Mouse (Mus musculus): ENCODE measurements at regions not wholly inside any gene's neighbourhood (a gene's known extent, or its start where the extent isn't known, plus 50 kb on each side); places are given as distances from the start of the nearest gene placed in this dataset.

DNA sequence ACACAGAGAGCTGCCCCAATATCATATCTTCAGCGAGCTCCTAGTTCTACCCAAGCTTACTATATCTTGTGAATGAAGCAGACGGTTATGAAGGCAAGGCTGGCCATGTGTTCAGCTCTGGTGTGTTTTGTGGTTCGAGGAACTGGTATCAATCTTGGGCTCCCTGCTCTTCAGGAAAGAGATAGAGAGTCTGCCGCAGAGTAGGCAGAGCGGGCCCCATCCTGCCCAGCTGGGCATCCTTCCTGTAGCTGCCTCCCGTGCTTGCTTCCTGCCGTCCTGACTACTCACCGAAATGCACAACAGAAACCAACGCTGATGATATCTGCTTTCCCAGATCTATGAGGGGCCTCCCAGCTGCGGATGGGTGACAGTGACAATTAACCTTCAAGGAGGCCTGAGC, 60.3 kb downstream of the Snrpe start:
- in situ Hi-C loops (cut with MboI, MseI): loop anchor here (25.0 kb wide), 1 partner anchor 1463 kb away; no protein-coding TSS in a partner anchor

DNA sequence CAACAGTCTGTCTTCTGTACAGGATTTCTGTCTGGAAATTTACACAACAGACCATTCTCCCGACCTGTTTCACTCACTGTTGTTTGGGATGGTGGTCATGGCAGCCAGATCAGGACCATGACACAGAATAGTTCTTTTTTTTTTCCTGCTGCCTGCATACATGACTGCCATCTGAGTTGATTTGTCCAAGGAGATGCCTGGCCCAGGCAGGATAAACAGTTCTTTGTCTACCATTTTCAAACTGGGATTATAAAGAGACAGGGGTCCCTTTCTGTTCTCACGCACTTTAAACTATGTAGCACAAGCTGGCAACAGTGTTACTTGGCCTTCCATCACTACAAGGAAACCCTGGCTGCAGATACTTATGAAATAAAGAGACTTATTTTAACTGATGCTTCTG, 61.1 kb downstream of the Snrpe start:
- in situ Hi-C loops (cut with MboI, MseI): loop anchor here (25.0 kb wide), 1 partner anchor 1462 kb away; no protein-coding TSS in a partner anchor

DNA sequence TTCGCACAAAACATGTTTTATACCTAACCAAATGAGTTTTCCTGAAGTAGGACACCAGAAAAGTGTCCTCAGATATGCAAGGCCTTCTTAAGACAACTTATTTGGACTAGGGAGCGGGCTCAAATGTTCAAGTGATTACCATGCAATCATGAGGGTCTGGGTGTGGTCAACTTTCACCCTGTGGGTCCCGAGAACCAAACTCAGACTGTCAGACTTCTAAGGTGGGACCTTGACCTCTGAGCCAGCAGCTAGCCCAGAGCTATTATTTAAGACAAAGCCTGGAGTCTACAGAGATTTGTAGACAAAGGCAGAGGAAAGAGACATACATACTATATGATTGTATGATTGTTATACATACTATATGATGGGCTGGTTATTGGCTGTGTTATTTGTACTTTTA, 62.5 kb downstream of the Snrpe start:
- in situ Hi-C loops (cut with MboI, MseI): loop anchor here (25.0 kb wide), 1 partner anchor 1460 kb away; no protein-coding TSS in a partner anchor

DNA sequence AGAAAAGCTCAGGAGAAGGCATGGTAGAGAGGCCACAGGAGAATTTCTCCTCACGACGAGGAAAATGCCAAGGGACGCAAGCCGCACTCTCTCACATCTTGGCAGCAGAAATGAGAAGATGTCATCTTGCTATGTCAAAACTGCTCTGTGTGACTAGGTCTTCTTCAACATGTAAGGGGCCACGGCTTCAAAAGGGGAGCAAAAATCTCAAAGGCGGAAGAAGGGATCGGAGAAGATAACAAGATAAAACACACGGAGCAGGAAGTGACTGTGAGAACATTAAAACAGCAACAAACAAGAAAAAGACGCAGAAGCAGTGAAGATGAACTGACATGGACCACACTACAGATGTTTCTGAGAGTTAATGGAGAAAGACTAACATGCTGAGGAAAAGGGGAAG, 65.1 kb downstream of the Snrpe start:
- in situ Hi-C loops (cut with MboI, MseI): loop anchor here (25.0 kb wide), 1 partner anchor 1458 kb away; no protein-coding TSS in a partner anchor

DNA sequence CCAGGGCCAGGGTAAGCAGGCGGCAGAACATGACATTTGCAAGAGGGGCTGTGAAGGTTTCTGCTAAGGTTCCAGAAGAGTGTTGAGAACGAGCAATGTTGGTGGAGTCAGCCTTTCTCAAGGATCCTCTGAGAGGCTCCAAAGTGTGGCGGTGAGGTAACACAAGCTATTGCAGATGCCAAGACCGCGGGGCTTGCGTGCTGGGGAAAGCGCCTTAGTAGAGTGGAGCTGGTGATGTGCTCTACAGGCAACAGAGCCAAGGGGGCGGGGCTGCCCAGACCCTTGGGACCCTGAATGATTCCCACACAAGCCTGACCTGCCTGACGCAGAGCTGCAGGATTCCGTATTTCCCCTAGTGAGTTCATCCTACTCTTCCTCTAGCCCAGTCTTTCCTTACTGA, 66.3 kb downstream of the Snrpe start:
- in situ Hi-C loops (cut with MboI, MseI): loop anchor here (25.0 kb wide), 1 partner anchor 1456 kb away; no protein-coding TSS in a partner anchor

DNA sequence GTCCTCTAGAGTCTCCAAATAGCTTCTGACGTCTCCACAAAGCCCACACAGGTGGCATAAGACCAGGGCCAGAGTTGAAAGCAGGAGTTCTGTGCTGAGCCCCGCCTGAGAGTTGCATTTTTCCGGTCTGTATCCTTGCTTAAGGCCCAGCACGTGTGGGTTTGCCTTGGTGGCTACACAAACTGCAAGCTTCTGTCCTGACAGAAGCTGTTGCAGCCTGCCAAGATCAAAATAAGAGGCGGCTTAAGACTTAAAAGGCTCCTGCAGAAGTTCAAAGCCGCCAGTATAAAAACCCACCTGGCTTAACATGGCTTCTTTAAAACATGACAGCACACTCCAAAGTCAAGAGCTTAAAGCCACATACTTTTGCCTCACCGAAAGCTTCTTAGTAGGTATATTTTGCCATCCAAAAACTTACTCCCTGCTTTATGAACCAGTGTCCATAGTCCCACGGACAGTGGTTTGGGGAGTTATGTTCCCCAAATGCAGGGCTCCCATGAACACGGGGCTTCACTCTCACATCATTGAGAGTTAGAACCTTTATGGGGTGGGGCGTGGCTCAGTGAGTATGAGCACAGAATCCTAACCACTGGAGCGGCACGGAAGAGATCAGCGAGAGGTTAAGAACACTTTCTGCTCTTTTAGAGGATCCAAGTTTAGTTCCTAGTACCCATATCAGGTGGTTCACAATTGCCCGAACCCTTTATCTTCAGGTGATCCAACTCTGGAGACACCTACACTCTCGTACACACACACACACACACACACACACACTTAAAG, 67.9 kb downstream of the Snrpe start:
- in situ Hi-C loops (cut with MboI, MseI): loop anchor here (25.0 kb wide), 1 partner anchor 1455 kb away; no protein-coding TSS in a partner anchor

DNA sequence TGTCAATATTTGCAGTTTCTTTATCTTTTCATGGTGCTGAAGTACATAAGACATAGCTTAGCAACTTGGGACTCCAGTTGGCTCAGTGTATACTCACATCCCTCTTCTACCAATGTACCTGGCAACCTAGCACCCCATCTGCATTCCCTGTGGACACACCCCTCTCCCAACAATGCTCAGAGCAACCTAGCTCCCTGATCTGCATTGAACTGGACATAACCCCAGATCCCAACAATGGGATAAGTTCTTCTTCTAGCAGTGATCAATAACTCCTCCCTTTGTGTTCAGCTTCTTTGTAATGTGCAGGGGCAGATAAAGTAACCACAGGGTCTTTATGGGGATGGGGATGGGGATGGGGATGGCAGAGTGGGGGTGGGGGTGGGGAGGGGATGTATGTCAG, 79.4 kb downstream of the Snrpe start:
- in situ Hi-C loops (cut with MboI, MseI): loop anchor here (25.0 kb wide), 1 partner anchor 1443 kb away; no protein-coding TSS in a partner anchor

DNA sequence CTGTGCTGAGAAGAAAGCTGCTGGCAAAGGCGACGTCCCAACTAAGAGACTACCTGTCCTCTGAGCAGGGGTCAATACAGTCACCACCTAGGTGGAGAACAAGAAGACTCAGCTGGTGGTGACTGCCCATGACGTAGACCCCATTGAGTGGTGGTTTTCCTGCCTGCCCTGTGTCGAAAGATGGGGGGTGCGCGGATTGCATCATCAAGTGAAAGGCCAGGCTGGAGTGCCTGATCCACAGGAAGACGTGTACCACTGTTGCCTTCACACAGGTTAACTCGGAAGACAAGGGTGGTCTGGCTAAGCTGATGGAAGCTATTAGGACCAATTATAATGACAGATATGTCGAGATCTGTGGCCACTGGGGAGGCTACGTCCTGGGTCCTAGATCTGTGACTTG, 80.3 kb downstream of the Snrpe start:
- in situ Hi-C loops (cut with MboI, MseI): loop anchor here (25.0 kb wide), 1 partner anchor 1443 kb away; no protein-coding TSS in a partner anchor

DNA sequence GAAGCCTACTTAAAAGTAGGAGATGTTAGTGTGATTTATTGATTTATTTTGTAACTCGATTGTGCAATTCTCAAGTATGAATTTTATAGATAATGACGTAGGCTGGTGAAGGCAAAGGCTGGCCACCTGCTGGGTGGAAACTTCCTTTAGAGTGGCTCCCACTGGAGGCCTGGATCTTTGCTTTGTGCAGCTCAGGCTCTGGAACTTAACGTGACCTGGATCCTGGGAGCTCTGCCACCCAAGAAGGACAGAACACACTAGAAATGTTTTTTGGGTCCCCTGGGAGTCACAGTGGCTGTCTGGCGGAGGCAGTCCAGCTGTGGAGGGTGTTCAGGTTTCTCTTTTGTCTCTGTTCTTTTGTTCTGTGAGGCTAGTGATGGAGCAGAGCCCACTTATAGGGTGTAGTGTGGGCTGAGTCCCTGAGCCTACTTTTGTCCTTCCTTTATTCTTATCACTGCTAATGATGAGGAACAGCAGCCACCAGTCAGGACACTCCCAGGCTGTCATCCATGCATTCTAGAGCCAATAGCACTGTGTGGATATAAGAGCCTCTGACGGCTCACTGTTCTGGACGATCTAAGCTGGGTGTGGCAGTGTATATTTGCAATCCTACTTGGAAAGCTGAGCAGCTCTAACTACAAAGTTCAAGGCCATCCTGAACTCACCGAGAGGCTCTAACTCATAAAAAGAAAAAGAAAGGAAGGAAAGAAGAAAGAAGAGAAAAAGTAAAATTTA, 82.3 kb downstream of the Snrpe start:
- in situ Hi-C loops (cut with MboI, MseI): loop anchor here (25.0 kb wide), 1 partner anchor 1441 kb away; no protein-coding TSS in a partner anchor

DNA sequence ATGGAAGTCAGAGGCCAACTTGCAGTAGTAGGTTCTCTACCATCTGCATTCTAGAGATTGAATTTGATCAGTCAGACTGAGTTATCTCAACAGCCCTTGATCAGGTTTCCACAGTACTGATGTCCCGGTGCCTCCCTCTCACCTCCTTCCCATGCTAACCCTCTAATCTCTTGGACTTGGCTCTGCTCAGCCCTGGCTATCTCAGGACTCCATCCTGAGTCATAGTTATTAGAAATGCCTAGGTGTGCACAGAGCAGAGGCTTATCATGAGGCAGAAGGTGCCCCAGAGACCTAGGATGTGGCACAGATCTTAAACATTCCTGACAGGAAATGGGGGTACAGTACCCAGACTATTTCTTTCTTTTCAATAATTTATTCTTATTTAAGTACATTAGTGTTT, 87.3 kb downstream of the Snrpe start:
- in situ Hi-C loops (cut with MboI, MseI): no loop called here

DNA sequence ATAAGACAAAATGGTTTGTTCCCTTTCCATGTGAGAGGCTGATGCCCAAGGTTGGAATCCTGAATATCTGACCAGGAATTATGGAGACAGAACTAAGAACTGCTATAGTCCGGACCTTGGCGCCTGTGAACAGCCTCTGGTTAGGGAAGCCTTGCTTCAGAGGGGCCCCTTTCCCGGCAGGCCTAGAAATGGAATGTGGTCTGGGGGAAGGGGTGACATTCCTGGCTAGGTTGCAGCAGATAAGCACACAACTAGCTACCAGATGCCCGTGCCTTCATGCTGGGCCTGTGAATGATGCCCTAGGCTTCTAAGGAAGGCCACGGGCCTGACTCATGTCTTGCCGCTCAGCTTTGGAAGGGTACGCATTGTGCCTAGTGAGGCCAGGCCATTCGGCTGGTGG, 89.4 kb downstream of the Snrpe start:
- in situ Hi-C loops (cut with MboI, MseI): no loop called here

DNA sequence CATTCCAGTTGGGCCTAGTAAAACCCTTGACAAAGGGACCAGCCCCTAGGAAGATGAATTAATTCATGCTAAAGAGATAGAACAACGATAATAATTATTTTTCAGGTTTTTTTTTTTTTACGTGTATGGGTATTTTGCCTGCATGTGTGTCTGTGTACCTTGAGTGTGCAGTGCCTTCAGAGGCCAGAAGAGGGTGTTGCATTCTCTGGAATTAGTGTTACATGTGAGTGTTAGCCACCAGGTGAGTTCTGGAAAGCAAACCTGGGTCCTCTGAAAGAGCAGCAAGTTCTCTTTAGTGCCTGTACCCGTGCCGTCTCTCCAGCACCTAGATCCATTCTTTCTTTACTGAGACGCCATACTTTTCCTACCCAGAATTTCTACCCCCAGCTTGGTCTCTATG, 92.8 kb upstream of the Sox13 start:
- in situ Hi-C loops (cut with MboI, MseI): no loop called here

DNA sequence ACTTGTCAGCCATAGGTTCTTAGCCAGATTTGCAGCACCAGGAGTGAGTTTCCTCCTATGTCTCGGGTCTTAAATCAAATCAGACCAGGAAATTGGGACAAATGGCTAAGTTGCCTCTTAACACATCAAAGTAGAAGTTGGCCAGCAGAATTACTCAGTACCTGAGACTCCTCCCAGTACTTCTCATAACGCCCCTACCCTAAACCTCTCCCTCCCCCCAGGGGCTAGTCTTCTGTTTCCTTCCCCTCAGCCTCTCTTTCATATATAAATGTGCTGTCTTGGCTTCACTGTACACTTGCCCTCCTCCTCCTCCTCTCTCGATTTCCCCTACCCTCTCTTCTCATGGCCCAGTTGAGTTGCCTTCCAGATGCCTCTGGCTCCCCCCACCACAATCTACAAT, 79.9 kb upstream of the Sox13 start:
- in situ Hi-C loops (cut with MboI, MseI): no loop called here

DNA sequence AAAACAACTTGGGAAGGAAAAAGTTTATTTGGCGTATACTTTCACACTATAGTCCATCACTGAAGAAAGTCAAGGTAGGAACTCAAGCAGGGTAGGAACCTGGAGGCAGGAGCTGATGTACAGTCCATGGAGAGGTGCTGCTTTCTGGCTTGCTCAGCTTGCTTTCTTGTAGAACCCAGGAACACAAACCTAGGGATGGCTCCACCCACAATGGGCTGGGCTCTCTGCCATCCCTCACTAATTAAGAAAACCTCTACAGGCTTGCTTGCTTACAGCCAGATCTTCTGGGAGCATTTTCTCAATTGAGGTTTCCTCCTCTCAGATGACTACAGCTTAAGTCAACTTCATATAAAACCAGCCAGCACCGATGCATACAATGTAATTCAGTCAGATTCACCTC, 79.2 kb upstream of the Sox13 start:
- in situ Hi-C loops (cut with MboI, MseI): no loop called here

DNA sequence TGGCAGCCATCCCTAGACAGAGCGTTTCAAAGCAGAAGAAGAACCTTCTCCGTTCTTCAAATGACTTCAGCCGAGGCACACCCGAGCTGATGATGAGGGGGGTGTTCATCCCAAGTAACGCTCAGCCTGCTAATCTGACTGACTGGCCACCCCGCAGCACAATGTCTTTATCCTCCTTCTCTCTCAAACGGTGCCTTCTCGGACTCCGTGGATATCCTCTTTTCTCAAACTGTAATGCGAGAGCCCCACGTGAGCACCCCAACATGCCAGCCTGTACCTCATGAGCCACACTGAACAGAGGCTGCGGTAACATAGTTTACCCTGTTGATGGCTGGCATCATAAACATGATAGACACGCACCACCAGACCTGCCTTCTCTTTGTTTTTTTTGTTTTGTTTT, 76.8 kb upstream of the Sox13 start:
- in situ Hi-C loops (cut with MboI, MseI): no loop called here

DNA sequence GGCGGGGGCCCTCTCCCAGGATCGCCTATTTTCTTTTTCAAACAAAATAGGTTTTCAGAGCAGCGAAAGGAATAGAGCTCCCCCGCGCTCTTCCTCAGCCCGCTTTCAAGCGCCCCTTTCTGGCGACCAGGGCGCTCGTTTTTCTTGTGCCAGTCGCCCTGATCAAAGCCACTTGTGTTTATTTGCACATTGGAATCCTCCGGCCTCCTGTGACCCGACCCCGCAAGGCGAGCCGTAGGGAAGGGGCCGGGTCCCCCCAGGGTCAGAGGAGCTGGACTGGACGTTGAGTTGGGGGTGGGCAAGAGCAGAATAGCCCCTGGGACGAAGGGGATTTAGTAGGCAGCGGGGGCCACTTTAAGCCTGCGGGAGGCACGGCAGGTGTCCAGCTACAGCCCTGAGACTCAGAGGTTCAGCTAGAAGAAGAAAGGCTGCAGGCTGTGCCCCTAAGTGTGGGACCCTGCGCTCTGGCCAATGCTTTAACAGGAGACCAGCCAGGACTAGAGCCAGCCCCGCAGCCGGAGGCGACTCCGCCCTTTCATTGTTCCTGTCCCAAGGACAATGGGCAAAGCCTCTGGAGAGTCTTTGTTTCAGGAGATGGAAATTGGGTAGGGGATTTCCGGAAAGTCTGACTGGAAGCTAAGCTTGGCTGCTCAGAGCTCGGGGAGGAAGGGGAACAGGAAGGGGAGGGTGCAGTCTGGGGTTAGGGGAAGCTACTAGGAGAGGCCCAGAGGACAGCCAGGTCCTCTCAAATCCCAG, 69.0 kb upstream of the Sox13 start:
- in situ Hi-C loops (cut with MboI, MseI): no loop called here

DNA sequence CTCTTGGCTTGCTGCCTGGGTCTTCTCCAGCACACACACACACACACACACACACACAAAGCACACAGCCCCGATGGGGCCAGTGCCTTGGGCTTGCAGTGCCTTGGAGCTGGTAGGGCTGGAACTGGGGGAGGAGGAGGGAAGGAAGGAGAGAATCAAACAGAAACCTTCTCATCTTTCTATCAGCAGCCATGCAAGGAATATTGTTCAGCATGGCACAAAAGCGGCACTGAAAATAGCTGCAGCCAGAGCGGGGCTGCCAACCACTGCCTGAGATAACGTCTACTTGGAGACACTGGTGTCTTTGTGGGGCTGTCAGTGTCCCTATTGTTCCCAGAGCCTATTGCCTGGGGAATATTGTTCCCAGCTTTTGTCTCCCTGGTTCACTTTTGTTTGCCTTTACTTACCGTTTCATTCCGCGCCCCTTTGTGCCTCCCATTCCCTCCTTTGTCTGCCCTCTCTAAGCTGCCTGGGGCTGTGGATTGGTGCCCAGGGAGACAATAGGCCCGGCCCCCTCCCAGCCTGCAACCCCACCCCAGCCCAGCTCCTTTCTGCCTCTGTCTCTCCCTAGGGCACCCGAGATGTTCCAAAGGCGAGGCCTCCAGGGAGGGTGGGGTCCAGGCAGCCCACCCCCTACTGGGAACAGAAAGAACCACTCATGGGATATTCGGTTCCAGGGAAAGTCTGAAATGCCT, 68.3 kb upstream of the Sox13 start:
- in situ Hi-C loops (cut with MboI, MseI): no loop called here

DNA sequence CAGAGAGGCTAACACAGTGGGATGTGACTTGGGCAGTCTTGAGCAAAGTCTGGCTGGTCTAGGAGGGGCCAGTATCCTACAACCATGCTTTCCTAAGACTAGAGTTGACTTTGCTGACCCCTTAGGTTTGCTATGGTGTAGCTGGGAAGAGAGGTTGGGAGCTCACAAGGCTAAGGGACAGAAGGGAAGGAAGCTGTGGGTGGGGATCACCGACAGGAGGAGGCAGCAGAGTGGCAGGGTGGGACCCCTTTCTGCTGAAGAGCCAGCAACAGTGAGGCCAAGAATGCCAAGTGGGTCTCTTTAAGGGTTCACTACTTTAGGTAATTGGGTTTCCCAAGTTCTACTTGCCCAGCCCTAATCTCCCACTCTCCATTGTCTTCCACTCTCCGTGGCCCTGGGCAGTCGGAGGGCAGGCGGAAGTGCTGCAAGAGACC, 67.7 kb upstream of the Sox13 start:
- in situ Hi-C loops (cut with MboI, MseI): no loop called here

DNA sequence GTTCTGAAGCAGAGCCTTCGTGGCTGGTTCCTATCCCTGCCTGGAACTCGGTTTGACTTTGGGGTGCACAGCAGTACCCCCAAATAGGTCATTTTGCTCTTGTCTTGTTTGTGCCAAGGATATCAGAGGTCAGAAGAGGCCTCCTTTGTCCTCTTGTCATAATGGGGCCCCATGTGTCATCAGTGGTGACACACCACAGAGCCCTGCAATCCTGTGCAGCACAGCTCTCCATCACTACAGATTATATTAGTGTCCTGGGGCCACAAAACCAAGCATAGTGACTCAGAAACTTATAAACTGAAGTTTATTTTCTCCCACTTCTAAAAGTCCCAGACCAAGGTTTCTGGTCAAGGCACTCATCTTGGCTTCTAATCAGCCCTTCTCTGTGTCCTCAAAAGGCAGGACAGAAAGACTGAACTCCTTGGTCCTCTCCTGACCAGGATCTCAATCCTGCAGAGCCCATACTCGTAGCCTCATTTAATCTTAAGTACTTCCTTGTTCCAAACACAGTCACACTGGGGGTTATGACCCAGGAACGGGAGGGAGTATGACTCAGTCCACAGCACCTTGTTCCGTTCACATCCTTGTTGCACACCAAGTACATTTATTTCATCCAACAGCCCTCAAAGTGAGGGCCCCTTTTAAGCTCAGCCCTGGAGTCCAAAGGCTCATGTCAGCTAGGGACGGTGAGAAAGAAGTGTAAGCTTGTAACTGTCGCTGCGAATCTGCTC, 63.2 kb upstream of the Sox13 start:
- in situ Hi-C loops (cut with MboI, MseI): no loop called here

DNA sequence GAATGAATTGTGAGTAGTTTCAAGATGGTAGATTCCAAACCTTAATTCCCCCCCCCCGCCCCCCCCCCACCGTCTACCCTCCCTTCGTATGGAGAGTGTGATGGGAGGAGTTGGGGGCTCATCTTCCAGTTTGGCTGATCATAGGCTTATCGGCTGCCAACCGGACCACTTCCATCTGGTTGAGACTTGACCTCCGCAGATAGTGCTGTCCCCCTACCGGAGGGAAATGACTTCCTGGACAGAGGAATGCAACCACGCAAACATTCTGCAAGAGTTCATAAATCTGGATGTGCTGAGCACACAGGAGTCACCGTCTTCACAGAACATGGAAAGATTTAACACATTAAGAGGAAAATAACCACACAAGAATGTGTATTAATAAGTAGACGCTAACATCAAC, 62.2 kb upstream of the Sox13 start:
- in situ Hi-C loops (cut with MboI, MseI): no loop called here

DNA sequence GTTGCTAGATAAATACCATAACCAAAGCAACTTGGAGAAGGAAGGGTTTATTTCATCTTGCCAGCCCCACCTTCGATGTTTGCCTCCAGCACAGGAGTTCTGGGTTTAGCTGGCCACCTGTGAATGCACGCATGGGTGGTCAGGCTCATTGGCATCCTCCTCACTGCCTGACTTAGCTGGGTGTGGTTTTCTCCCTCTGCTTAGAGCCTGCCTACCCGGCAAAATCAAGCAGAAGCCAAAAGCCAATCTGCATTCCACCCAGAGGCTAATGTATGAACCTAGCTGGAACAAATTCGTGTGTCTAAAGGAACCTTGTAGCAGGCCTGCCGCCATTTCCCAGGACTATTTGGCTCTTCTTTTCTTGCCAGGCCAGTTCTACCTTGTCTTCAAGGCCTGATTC, 58.7 kb upstream of the Sox13 start:
- in situ Hi-C loops (cut with MboI, MseI): no loop called here

All from T-helper 2 cell (primary cell).